ENCODE assay signal across 15 mouse cellular contexts in genomic region chr9:103759829-103760228, GRCm38 (mm10). TPM values are rescaled to one million over a fixed set of nuclear protein-coding genes. Genes with fewer than 3 reads are reported as not detected.
DNase-seq lines count a peak whose midpoint lies in the region; ATAC-seq lines count a peak whose summit lies in the region.
"Had no signal": no experiment of that assay in that cellular context is flagged by ENCODE, and none has a peak within 500 bp of the region (broad histone marks: within the 10 kb centered on the region; RNA-seq: fewer than 3 reads in every experiment).

No protein-coding gene starts in this region.

- H3K9ac ChIP-seq in heart, embryonic 16.5 days (ENCODE audit: low read length), result no peak overlapping the region; the same call in 1 of the 2 replicates
- H3K9ac ChIP-seq in embryonic facial prominence, embryonic 12.5 days, result no peak overlapping the region
- peak overlapping the region; percentile 25; the same call in 1 of the 2 replicates for H3K9ac ChIP-seq in forebrain, embryonic 12.5 days
- no peak overlapping the region for H3K9ac ChIP-seq in midbrain, embryonic 11.5 days (ENCODE audit: low read length)
- H3K9ac ChIP-seq in kidney, embryonic 16.5 days (replicated peaks; ENCODE audit: low read length), result no peak overlapping the region
- H3K9ac ChIP-seq: embryonic facial prominence, embryonic 15.5 days had no signal

- H3K27me3 ChIP-seq in heart, embryonic 16.5 days (ENCODE audit: control insufficient read depth, insufficient read depth, low read length), result no peaks in the 10 kb centered on the region
- H3K27me3 ChIP-seq in embryonic facial prominence, embryonic 12.5 days, result peaks cover 15% of the 10 kb centered on the region; the same call in 1 of the 2 replicates
- peaks cover 37% of the 10 kb centered on the region for H3K27me3 ChIP-seq in forebrain, embryonic 12.5 days
- peaks cover 12% of the 10 kb centered on the region; the same call in 1 of the 2 replicates for H3K27me3 ChIP-seq in midbrain, embryonic 11.5 days (ENCODE audit: control insufficient read depth, insufficient read depth, low read length)
- H3K27me3 ChIP-seq in kidney, embryonic 16.5 days (ENCODE audit: insufficient read depth, low read length), result peaks cover 22% of the 10 kb centered on the region

- H3K4me3 ChIP-seq in heart, embryonic 16.5 days (ENCODE audit: low read length), result peak overlapping the region; percentile 36
- H3K4me3 ChIP-seq in embryonic facial prominence, embryonic 12.5 days, result 0 out of 2 replicates have a peak overlapping the region, but pooled peaks have one; percentile 1
- peak overlapping the region; percentile 21 for H3K4me3 ChIP-seq in forebrain, embryonic 12.5 days (replicated peaks)
- H3K4me3 ChIP-seq in midbrain, embryonic 11.5 days (ENCODE audit: low read depth, low read length), result no peak overlapping the region
- H3K4me3 ChIP-seq in kidney, embryonic 16.5 days (ENCODE audit: low read length), result no peak overlapping the region
- H3K4me3 ChIP-seq: myocyte had no signal

- intact Hi-C loops in heart, postnatal 36 days (cut with DNase I), result loop anchor here (1.0 kb wide), 2 partner anchors 136 to 266 kb away; no protein-coding TSS in a partner anchor
- intact Hi-C loops in left cerebral cortex, postnatal 4 days (cut with DNase I), result loop anchor here (2.0 to 5.0 kb wide), 4 partner anchors 72 to 265 kb away; no protein-coding TSS in a partner anchor

- no peaks in the 10 kb centered on the region for H3K36me3 ChIP-seq in heart, embryonic 16.5 days (ENCODE audit: control insufficient read depth, insufficient read depth)
- H3K36me3 ChIP-seq in embryonic facial prominence, embryonic 12.5 days, result no peaks in the 10 kb centered on the region
- H3K36me3 ChIP-seq in forebrain, embryonic 12.5 days (replicated peaks), result no peaks in the 10 kb centered on the region
- no peaks in the 10 kb centered on the region for H3K36me3 ChIP-seq in midbrain, embryonic 11.5 days (ENCODE audit: control insufficient read depth, insufficient read depth, low read length)
- no peaks in the 10 kb centered on the region for H3K36me3 ChIP-seq in kidney, embryonic 16.5 days (ENCODE audit: insufficient read depth, low read length)
- H3K36me3 ChIP-seq: embryonic facial prominence, embryonic 15.5 days had no signal

- WGBS in heart, embryonic 16.5 days, result 33% methylated on average over 9 of the region's 9 CpGs
- WGBS in embryonic facial prominence, embryonic 12.5 days, result 37% methylated on average over 9 of the region's 9 CpGs
- WGBS in forebrain, embryonic 12.5 days, result 56% methylated on average over 9 of the region's 9 CpGs
- 35% methylated on average over 9 of the region's 9 CpGs for WGBS in midbrain, embryonic 11.5 days
- WGBS in kidney, embryonic 16.5 days, result 64% methylated on average over 9 of the region's 9 CpGs

- no peaks in the 10 kb centered on the region for H3K9me3 ChIP-seq in heart, embryonic 16.5 days (replicated peaks; ENCODE audit: control insufficient read depth, low read length)
- no peaks in the 10 kb centered on the region for H3K9me3 ChIP-seq in embryonic facial prominence, embryonic 12.5 days
- no peaks in the 10 kb centered on the region for H3K9me3 ChIP-seq in forebrain, embryonic 12.5 days
- H3K9me3 ChIP-seq in midbrain, embryonic 11.5 days (ENCODE audit: control insufficient read depth, low read length), result no peaks in the 10 kb centered on the region
- H3K9me3 ChIP-seq in kidney, embryonic 16.5 days (ENCODE audit: low read length), result no peaks in the 10 kb centered on the region
- H3K9me3 ChIP-seq: embryonic facial prominence, embryonic 15.5 days had no signal

- DNase-seq in heart, postnatal 36 days, result no peak
- peak; percentile 88 for DNase-seq in midbrain, embryonic 11.5 days (ENCODE audit: low spot score, missing footprints)
- DNase-seq in left cerebral cortex, postnatal 4 days, result no peak
- DNase-seq in right cerebral cortex, postnatal 36 days (ENCODE audit: low spot score in 2 of 2), result no peak
- DNase-seq: adrenal gland, postnatal 25 days; cerebellum, adult 11 months; kidney, adult 11 months; liver; lung, postnatal 14 days had no signal

- peak overlapping the region; percentile 44 for H3K27ac ChIP-seq in heart, embryonic 16.5 days (ENCODE audit: low read length)
- no peak overlapping the region for H3K27ac ChIP-seq in embryonic facial prominence, embryonic 12.5 days
- no peak overlapping the region for H3K27ac ChIP-seq in forebrain, embryonic 12.5 days
- H3K27ac ChIP-seq in midbrain, embryonic 11.5 days (ENCODE audit: low read depth, low read length), result no peak overlapping the region
- no peak overlapping the region for H3K27ac ChIP-seq in kidney, embryonic 16.5 days (ENCODE audit: low read length)
- H3K27ac ChIP-seq: embryonic facial prominence, embryonic 15.5 days had no signal

- H3K4me1 ChIP-seq in heart, embryonic 16.5 days (ENCODE audit: control insufficient read depth, insufficient read depth, low read length), result no peaks in the 10 kb centered on the region
- peaks cover 13% of the 10 kb centered on the region for H3K4me1 ChIP-seq in embryonic facial prominence, embryonic 12.5 days
- H3K4me1 ChIP-seq in forebrain, embryonic 12.5 days, result peaks cover 29% of the 10 kb centered on the region
- peaks cover 12% of the 10 kb centered on the region for H3K4me1 ChIP-seq in midbrain, embryonic 11.5 days (ENCODE audit: control insufficient read depth, insufficient read depth, low read length)
- peaks cover 7% of the 10 kb centered on the region; the same call in 1 of the 2 replicates for H3K4me1 ChIP-seq in kidney, embryonic 16.5 days (ENCODE audit: insufficient read depth, low read length)

- ATAC-seq in heart, embryonic 16.5 days (replicated peaks; ENCODE audit: extremely low read depth, insufficient read depth, low FRiP score), result no peak
- ATAC-seq in embryonic facial prominence, embryonic 12.5 days (ENCODE audit: insufficient number of reproducible peaks, insufficient read depth, low FRiP score, low TSS enrichment), result no peak
- ATAC-seq in forebrain, embryonic 12.5 days (ENCODE audit: low FRiP score), result no peak
- ATAC-seq in midbrain, embryonic 11.5 days (ENCODE audit: low FRiP score), result no peak
- ATAC-seq in kidney, embryonic 16.5 days (ENCODE audit: low FRiP score, low TSS enrichment), result no peak

- H3K4me2 ChIP-seq in heart, embryonic 16.5 days (ENCODE audit: low read depth, low read length), result peak overlapping the region; percentile 59
- peak overlapping the region; percentile 28; the same call in 1 of the 2 replicates for H3K4me2 ChIP-seq in embryonic facial prominence, embryonic 12.5 days (replicated peaks)
- H3K4me2 ChIP-seq in forebrain, embryonic 12.5 days, result peak overlapping the region; percentile 86
- H3K4me2 ChIP-seq in midbrain, embryonic 11.5 days, result no peak overlapping the region
- no peak overlapping the region for H3K4me2 ChIP-seq in kidney, embryonic 16.5 days (replicated peaks; ENCODE audit: low read depth, low read length)

RNA-seq across cellular contexts. Expression of gene Tmem108, which starts 1.8 kb away (rescaled TPM):
- 38.9 and 44.8 TPM in 2 replicates for polyA plus RNA-seq in heart, embryonic 16.5 days (2015; fragmentation: Nextera tagmentation; extraction: Ambion mirVana)
- total RNA-seq in heart, postnatal 36 days (2021), result 1 to 10 TPM; 3.7 to 5.7 TPM
- 18.4 and 20.7 TPM in 2 replicates for polyA plus RNA-seq in embryonic facial prominence, embryonic 12.5 days (2016; fragmentation: Nextera tagmentation; extraction: Ambion mirVana)
- polyA plus RNA-seq in forebrain, embryonic 12.5 days (2016; fragmentation: Nextera tagmentation; extraction: Ambion mirVana), result 34.5 and 35.6 TPM in 2 replicates
- 12.0 and 13.0 TPM in 2 replicates for polyA plus RNA-seq in midbrain, embryonic 11.5 days (2014; fragmentation: Nextera tagmentation; extraction: Ambion mirVana)
- 10 to 100 TPM; 58.4 to 59.7 TPM for total RNA-seq in left cerebral cortex, postnatal 4 days (2021)
- 8.3 and 8.5 TPM in 2 replicates for polyA plus RNA-seq in kidney, embryonic 16.5 days (2015; fragmentation: Nextera tagmentation; extraction: Ambion mirVana)
- polyA plus RNA-seq: myocyte had no signal

Comparison
In these comparisons a context has a peak if more than half of its experiments do, and no peak if none do; other contexts are left out.
1. H3K4me2 ChIP-seq: peak in heart, embryonic 16.5 days (single experiment), embryonic facial prominence, embryonic 12.5 days (single experiment) and forebrain, embryonic 12.5 days (single experiment); none in midbrain, embryonic 11.5 days (single experiment) and kidney, embryonic 16.5 days (single experiment).
2. H3K4me3 ChIP-seq: peak in heart, embryonic 16.5 days (single experiment), embryonic facial prominence, embryonic 12.5 days (single experiment) and forebrain, embryonic 12.5 days (single experiment); none in midbrain, embryonic 11.5 days (single experiment) and kidney, embryonic 16.5 days (single experiment).